Mouse (Mus musculus) limb, embryonic 15.5 days (tissue): ENCODE measurements around the gene Cnksr3. TPM values are rescaled to one million over a fixed set of nuclear protein-coding genes. Genes with fewer than 3 reads are reported as not detected.

Source experiments
- ATAC-seq: fragments of 200-750 bp; cut with Nextera tagmentation; 2 replicates; pipeline ENCODE4 v1.8.0; 2017; ENCODE audit warnings: low read depth, moderate TSS enrichment; ENCODE audit not compliant: insufficient number of reproducible peaks, low FRiP score, low TSS enrichment
- H3K27ac ChIP-seq: fragments of 300-500 bp; sonication (generic); 2 replicates; pipeline ENCODE4 v1.5.1; 2015; ENCODE audit warnings: moderate library complexity, mild to moderate bottlenecking, inconsistent platforms
- H3K27me3 ChIP-seq: fragments of 300-500 bp; sonication (generic); 2 replicates; pipeline ENCODE4 v1.6.1; 2015; ENCODE audit warnings: inconsistent platforms
- H3K36me3 ChIP-seq: fragments of 300-500 bp; sonication (generic); 2 replicates; pipeline ENCODE4 v1.6.1; 2015; ENCODE audit warnings: inconsistent platforms
- H3K4me1 ChIP-seq: fragments of 300-500 bp; sonication (generic); 2 replicates; pipeline ENCODE4 v1.6.1; 2015; ENCODE audit warnings: inconsistent platforms
- H3K4me2 ChIP-seq: fragments of 300-500 bp; sonication (generic); 2 replicates; pipeline ENCODE4 v1.6.1; 2015; ENCODE audit warnings: mild to moderate bottlenecking, inconsistent platforms
- H3K4me3 ChIP-seq: fragments of 300-500 bp; sonication (generic); 2 replicates; pipeline ENCODE4 v1.5.1; 2015; ENCODE audit warnings: mild to moderate bottlenecking, inconsistent platforms
- H3K9ac ChIP-seq: fragments of 300-500 bp; sonication (generic); 2 replicates; pipeline ENCODE4 v1.6.1; 2015; ENCODE audit warnings: inconsistent platforms
- H3K9me3 ChIP-seq: fragments of 300-500 bp; sonication (generic); 2 replicates; pipeline ENCODE4 v1.6.1; 2016; ENCODE audit warnings: inconsistent platforms
- WGBS: fragments of 180-500 bp; shearing (Covaris S2); methylation state at CpG from one replicate; pipeline ENCODE4 v1.1.7; 2015; 5-methylcytosine and 5-hydroxymethylcytosine counted together
- polyA plus RNA-seq: library from polyadenylated mRNA; unstranded; fragments of >200 nt; fragmentation: Nextera tagmentation; extraction: Ambion mirVana; gene quantifications from 2 replicates; pipeline ENCODE4 v1.2.1, GENCODE M21; 2015

Gene Cnksr3
- polyA plus RNA-seq, 1 experiment from 2014 or later: 13.3 TPM

- H3K27ac ChIP-seq: no peak overlapping the region
- no peak overlapping the region for H3K4me3 ChIP-seq
- no peak overlapping the region for H3K9ac ChIP-seq
- WGBS: 97% methylated on average over 3 of the region's 3 CpGs
- no peaks in the 10 kb centered on the region for H3K36me3 ChIP-seq
- ATAC-seq: no peak
- H3K4me1 ChIP-seq: no peaks in the 10 kb centered on the region
- no peak overlapping the region for H3K4me2 ChIP-seq
- H3K27me3 ChIP-seq: no peaks in the 10 kb centered on the region
- no peaks in the 10 kb centered on the region for H3K9me3 ChIP-seq
These were observed 41.6 kb downstream of the Cnksr3 start for GRCm38 (mm10) chr10:7170434-7170833.

DNA sequence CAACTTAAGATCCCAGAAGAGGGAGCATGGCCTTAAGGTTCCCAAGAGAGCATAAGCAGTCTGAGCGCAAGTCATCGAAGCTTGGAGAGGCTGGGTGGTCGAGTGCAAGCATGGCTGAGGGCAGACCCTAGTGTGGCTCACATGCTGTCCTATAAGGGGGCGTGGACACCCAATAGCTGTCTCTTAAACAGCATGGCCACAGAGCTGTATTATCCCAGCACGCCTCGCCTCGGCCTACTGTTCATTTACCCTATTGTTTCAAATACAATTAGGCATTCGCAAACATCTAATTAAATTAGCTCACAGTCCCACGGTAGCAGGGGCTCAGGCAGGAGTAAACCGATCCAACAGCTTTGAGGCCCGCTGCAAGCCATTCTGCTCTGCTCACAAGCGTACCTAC is 49.0 kb downstream of the Cnksr3 start:
- Histone ChIP-seq H3K27ac (no peak overlapping the region), H3K4me1 (peaks cover 32% of the 10 kb centered on the region), H3K9ac (no peak overlapping the region), H3K4me3 (no peak overlapping the region), H3K27me3 (no peaks in the 10 kb centered on the region), H3K4me2 (no peak overlapping the region), H3K36me3 (no peaks in the 10 kb centered on the region), H3K9me3 (no peaks in the 10 kb centered on the region)
- WGBS: 69% methylated on average over 12 of the region's 12 CpGs
- no peak for ATAC-seq

DNA sequence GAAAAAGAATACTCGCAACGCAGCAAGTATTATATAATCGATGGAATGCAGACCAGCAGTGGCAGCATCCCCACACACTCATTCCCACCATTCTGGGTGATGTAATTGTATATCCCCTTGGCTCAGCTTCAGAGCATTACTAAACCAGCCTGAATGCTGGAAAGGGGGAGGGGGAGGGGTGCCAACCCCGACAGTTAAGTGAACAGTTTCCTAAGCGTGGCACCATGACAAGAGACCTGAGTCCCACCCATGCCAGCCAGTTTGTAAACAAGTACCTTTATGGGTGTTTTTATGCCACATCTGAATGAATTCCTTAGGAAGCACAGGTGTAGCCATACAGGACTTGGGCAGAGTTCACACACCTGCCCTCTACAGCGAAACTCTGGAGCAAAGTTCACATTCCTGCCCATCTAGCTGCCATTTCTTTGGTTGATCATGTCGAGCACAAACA is 53.0 kb downstream of the Cnksr3 start:
- ATAC-seq: 0 out of 2 replicates have a peak, but pooled peaks have one; percentile 7
- Histone ChIP-seq H3K4me1 (peaks cover 34% of the 10 kb centered on the region), H3K4me3 (no peak overlapping the region), H3K9me3 (no peaks in the 10 kb centered on the region), H3K36me3 (no peaks in the 10 kb centered on the region), H3K9ac (no peak overlapping the region), H3K4me2 (peak overlapping the region; percentile 29), H3K27me3 (no peaks in the 10 kb centered on the region), H3K27ac (peak overlapping the region; percentile 63)
- WGBS: 19% methylated on average over 7 of the region's 7 CpGs

DNA sequence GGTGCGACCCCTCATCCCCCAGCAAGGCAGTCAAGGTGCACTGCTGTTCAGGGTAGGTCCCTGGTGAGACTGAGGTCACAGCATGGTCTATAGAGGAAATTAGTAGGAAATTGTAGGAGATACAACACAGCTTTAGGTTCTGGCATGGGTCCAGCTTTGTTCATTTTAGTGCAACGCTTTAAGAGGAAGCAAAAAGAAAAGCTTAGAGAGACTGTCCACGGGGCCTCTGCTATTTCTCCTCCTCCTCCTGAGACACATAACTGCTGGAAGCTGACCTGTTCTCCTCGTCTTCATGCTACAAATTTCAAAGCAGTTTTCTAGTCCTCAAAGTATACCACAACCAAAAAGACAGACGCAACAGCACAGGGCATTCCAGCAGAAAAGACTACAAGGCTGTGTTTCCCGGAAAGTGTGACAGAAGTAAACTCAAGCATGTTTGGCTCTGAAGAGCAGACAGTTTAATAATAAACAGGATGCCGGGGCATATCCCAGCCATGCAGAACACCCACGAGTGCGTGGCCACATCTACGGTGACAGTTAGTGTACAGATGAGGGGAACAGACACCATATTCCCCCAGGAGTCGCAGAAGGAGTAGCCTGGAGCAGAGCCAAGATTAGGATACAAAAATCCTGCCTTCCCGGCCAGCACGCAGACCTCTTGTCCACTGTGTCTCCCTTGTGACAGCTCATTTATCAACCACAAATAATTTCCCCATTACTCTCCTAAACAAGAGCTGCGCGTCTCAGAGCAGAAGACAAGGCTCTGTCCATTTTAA is 53.6 kb downstream of the Cnksr3 start:
- no peaks in the 10 kb centered on the region for H3K27me3 ChIP-seq
- H3K27ac ChIP-seq: peak overlapping the region; percentile 63
- H3K36me3 ChIP-seq: peaks cover 4% of the 10 kb centered on the region
- H3K4me2 ChIP-seq: peak overlapping the region; percentile 29
- H3K4me1 ChIP-seq: peaks cover 34% of the 10 kb centered on the region
- no peak overlapping the region for H3K4me3 ChIP-seq
- 17% methylated on average over 15 of the region's 15 CpGs for WGBS
- no peaks in the 10 kb centered on the region for H3K9me3 ChIP-seq
- no peak overlapping the region for H3K9ac ChIP-seq
- 0 out of 2 replicates have a peak, but pooled peaks have one; percentile 43 for ATAC-seq

GRCm38 (mm10) chr10:7154877-7155276 is 57.2 kb downstream of the Cnksr3 start:
- no peaks in the 10 kb centered on the region for H3K27me3 ChIP-seq
- H3K4me3 ChIP-seq: no peak overlapping the region
- no peak overlapping the region for H3K9ac ChIP-seq
- H3K4me1 ChIP-seq: peaks cover 20% of the 10 kb centered on the region
- no peaks in the 10 kb centered on the region for H3K9me3 ChIP-seq
- H3K4me2 ChIP-seq: no peak overlapping the region
- ATAC-seq: no peak
- WGBS: 95% methylated on average over 5 of the region's 5 CpGs
- peaks cover 15% of the 10 kb centered on the region for H3K36me3 ChIP-seq
- H3K27ac ChIP-seq: no peak overlapping the region

- no peak for ATAC-seq
- WGBS: 79% methylated on average over 4 of the region's 4 CpGs
- Histone ChIP-seq H3K27me3 (no peaks in the 10 kb centered on the region), H3K4me2 (no peak overlapping the region), H3K4me3 (no peak overlapping the region), H3K9ac (no peak overlapping the region), H3K36me3 (peaks cover 15% of the 10 kb centered on the region), H3K9me3 (no peaks in the 10 kb centered on the region), H3K27ac (no peak overlapping the region), H3K4me1 (peaks cover under 1% of the 10 kb centered on the region; the same call in 1 of the 2 replicates)
These were observed 59.1 kb downstream of the Cnksr3 start for GRCm38 (mm10) chr10:7152926-7153325.

DNA sequence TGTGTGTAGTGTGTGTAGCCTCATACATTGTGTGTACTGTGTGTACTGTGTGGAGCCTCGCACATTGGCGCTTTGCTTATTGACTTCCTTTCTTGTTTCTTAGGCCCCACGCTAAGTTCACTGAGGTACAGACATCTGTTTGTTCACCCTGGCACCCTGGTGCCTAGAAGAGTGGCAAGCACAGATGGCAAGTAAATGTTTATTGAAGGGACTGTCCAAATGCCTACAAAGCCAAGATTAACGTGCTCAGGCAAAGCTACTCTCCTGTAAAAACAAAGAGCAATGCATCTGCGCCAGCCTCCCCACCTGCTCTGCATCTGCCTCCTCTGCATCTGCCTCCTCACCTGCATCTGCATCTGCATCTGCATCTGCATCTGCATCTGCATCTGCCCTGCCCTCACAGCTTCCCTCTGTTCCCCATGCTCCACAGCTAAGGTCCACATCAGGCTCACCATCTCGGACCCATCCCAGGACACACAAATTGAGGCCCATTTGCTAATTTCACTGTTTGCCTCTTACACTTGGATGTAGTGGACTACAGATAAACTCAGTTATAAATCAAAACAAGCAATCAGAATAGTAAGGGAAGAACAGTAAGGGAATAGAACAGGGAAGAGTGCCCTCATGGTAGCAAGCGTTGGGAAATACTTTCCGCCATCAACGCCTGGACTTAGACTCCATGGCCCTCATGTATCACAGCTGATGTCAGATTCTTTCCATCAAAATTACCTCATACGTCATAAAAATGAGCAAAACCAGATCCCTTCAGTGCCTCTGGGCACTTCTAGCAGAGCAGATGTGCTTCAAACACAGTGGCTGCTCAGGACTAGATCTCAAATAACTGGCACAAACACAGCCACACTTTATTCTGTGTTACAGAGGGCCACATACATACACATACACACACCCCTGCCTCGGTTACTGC is 62.1 kb downstream of the Cnksr3 start:
- no peak for ATAC-seq
- H3K27me3 ChIP-seq: no peaks in the 10 kb centered on the region
- H3K9me3 ChIP-seq: no peaks in the 10 kb centered on the region
- no peaks in the 10 kb centered on the region for H3K4me1 ChIP-seq
- H3K4me3 ChIP-seq: no peak overlapping the region
- no peak overlapping the region for H3K27ac ChIP-seq
- H3K9ac ChIP-seq: no peak overlapping the region
- peaks cover 15% of the 10 kb centered on the region for H3K36me3 ChIP-seq
- 63% methylated on average over 11 of the region's 11 CpGs for WGBS
- H3K4me2 ChIP-seq: no peak overlapping the region

GRCm38 (mm10) chr10:7145614-7146013 is 66.4 kb downstream of the Cnksr3 start:
- Histone ChIP-seq H3K4me1 (no peaks in the 10 kb centered on the region), H3K9ac (no peak overlapping the region), H3K27me3 (no peaks in the 10 kb centered on the region), H3K36me3 (peaks cover 9% of the 10 kb centered on the region), H3K9me3 (no peaks in the 10 kb centered on the region), H3K27ac (no peak overlapping the region), H3K4me2 (no peak overlapping the region), H3K4me3 (no peak overlapping the region)
- no peak for ATAC-seq
- WGBS: 66% methylated on average over 5 of the region's 5 CpGs

GRCm38 (mm10) chr10:7144081-7144783 is 67.8 kb downstream of the Cnksr3 start:
- H3K9me3 ChIP-seq: no peaks in the 10 kb centered on the region
- H3K36me3 ChIP-seq: peaks cover 9% of the 10 kb centered on the region
- no peak overlapping the region for H3K9ac ChIP-seq
- H3K4me1 ChIP-seq: no peaks in the 10 kb centered on the region
- ATAC-seq: no peak
- no peak overlapping the region for H3K4me2 ChIP-seq
- no peaks in the 10 kb centered on the region for H3K27me3 ChIP-seq
- no peak overlapping the region for H3K27ac ChIP-seq
- no peak overlapping the region for H3K4me3 ChIP-seq
- WGBS: 78% methylated on average over 13 of the region's 13 CpGs

DNA sequence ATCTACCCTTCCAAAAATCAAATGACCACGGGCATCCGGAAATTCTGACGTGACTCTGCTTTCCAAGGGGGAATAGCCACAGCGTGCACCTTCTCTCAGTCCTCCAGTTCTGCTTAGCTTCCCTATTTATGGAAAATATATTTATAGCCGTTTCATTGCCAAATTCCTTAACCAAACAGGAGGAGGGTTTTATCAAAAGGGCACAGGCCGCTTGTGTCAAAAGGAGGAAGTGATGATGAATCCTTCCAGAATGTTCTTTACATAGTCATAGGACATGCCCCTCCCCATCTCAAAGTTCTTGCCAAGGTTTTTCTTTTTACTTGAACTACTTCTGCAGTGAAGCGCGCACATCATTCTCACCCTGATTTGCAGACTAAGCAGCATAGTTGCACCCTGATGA is 69.8 kb downstream of the Cnksr3 start:
- H3K9ac ChIP-seq: no peak overlapping the region
- H3K27me3 ChIP-seq: no peaks in the 10 kb centered on the region
- no peaks in the 10 kb centered on the region for H3K4me1 ChIP-seq
- 84% methylated on average over 8 of the region's 8 CpGs for WGBS
- H3K4me2 ChIP-seq: no peak overlapping the region
- no peak overlapping the region for H3K4me3 ChIP-seq
- ATAC-seq: no peak
- H3K9me3 ChIP-seq: no peaks in the 10 kb centered on the region
- H3K27ac ChIP-seq: no peak overlapping the region
- H3K36me3 ChIP-seq: peaks cover 9% of the 10 kb centered on the region

DNA sequence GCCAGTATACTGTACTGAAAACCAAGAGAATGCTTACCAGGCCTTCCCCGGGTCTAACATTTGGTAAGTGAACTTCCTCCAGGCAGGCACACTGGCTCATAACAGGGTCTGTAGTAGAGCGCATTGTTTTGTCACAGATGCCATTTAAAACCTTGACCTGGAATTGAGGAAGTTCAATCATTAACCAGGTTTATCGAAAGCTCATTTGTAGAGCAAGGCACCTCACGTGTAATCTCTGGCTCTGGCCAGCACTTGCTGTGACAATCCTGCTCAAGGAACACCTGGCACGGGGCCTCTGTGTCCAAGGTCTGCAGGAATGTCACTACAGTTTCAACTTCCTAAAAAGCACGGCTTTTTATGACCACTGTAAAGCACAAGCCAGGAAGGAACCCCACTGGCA is 71.8 kb downstream of the Cnksr3 start:
- H3K36me3 ChIP-seq: peaks cover 9% of the 10 kb centered on the region
- no peak overlapping the region for H3K9ac ChIP-seq
- 0 out of 2 replicates have a peak, but pooled peaks cover 3% of the 10 kb centered on the region for H3K4me1 ChIP-seq
- H3K9me3 ChIP-seq: no peaks in the 10 kb centered on the region
- H3K27me3 ChIP-seq: no peaks in the 10 kb centered on the region
- no peak for ATAC-seq
- no peak overlapping the region for H3K27ac ChIP-seq
- 35% methylated on average over 6 of the region's 6 CpGs for WGBS
- no peak overlapping the region for H3K4me3 ChIP-seq
- no peak overlapping the region for H3K4me2 ChIP-seq
